Mouse (Mus musculus): Measurements from ENCODE around the gene Rnf157. TPM values are rescaled to one million over a fixed set of nuclear protein-coding genes. Genes with fewer than 3 reads are reported as not detected.

Rnf157 gene
- total RNA-seq, 1 experiment = 3.7 TPM

DNA sequence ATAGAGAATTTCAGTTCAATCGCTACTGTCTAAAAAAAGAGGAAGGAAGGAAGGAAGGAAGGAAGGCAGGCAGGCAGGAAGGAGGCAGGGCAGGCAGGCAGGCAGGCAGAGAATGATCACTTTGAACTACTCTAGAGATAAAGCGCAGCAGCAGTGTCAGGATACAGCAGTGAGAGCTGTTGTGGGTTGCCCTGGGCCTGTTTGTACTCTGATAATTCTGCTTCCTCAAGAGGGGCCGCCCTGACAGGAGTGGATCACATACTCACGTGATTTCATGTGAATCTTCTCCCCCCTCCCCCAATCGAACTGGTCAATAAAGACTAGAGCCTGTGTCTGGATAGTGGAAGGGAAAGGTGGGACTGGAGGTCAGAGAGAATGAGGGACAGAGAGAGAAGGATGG lies 43.2 kb downstream of the Rnf157 start:
- peaks cover 0 to 10% of the 10 kb centered on the region in 2 experiments; a peak in 2 of 4 replicates for H3K4me1 ChIP-seq (ENCODE audit: control insufficient read depth in 2 of 2, insufficient read depth in 2 of 2, low read length in 2 of 2, poor library complexity in 1 of 2)
- H3K9me3 ChIP-seq (ENCODE audit: control insufficient read depth, insufficient read depth, low read depth, low read length) = no peaks in the 10 kb centered on the region
- H3K9ac ChIP-seq (ENCODE audit: insufficient read depth, low read depth, low read length, poor library complexity, severe bottlenecking) = no peak overlapping the region
- no peak for DNase-seq (ENCODE audit: low read depth, low spot score)
- H3K27ac ChIP-seq (ENCODE audit: insufficient read depth, low read depth, low read length, poor library complexity, severe bottlenecking) = peak overlapping the region; percentile 2; the same call in 1 of the 2 replicates
- in situ Hi-C loops (cut with MboI; ENCODE audit: low sequenced_read_pairs in 2 of 2, unreplicated experiment in 2 of 2) = no loop called here
- no peaks in the 10 kb centered on the region for H3K36me3 ChIP-seq (ENCODE audit: control insufficient read depth, insufficient read depth, low read length, poor library complexity, severe bottlenecking)
- TF ChIP-seq HCFC1 (IDR thresholded peaks at IDR 0.05; ENCODE audit: borderline replicate concordance, insufficient read depth, low read length) (no peak), ZNF384 (IDR thresholded peaks at IDR 0.05; ENCODE audit: low read depth, low read length) (no peak), MAFK (IDR thresholded peaks at IDR 0.05; ENCODE audit: insufficient read depth, low read depth, low read length) (no peak), CHD2 (IDR thresholded peaks at IDR 0.05; ENCODE audit: low read depth, low read length) (no peak), ZC3H11A (IDR thresholded peaks at IDR 0.05; ENCODE audit: borderline replicate concordance, low read depth, low read length) (no peak)
- no peak overlapping the region for H3K4me3 ChIP-seq (ENCODE audit: insufficient read depth in 1 of 2, low read depth in 1 of 2, low read length in 2 of 2, poor library complexity in 1 of 2, severe bottlenecking in 1 of 2)

DNA sequence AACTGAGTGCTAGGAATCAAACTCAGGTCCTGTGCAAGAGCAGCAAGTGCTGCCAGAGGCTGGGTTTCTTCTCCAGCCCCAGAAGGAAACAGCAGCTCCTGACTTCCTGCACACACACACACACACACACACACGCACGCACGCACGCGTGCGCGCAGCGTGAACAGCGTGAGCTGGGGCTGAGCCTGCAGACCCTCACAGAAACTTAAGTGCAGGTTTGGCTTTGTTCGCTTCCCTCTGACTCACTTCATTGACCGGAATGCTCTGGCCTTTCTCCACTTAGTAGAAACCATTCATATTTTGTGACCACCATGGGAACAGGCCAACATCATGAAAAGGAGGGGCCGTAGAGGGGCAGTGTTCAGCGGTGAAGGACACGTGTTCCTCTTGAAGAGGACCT lies 43.8 kb downstream of the Rnf157 start:
- no peaks in the 10 kb centered on the region for H3K9me3 ChIP-seq (ENCODE audit: control insufficient read depth, insufficient read depth, low read depth, low read length)
- DNase-seq (ENCODE audit: low read depth, low spot score) = no peak
- H3K9ac ChIP-seq (ENCODE audit: insufficient read depth, low read depth, low read length, poor library complexity, severe bottlenecking) = no peak overlapping the region
- H3K4me1 ChIP-seq (ENCODE audit: control insufficient read depth in 2 of 2, insufficient read depth in 2 of 2, low read length in 2 of 2, poor library complexity in 1 of 2) = peaks cover 0 to 8% of the 10 kb centered on the region in 2 experiments; a peak in 2 of 4 replicates
- in situ Hi-C loops (cut with MboI; ENCODE audit: low sequenced_read_pairs in 2 of 2, unreplicated experiment in 2 of 2) = no loop called here
- H3K4me3 ChIP-seq (ENCODE audit: insufficient read depth in 1 of 2, low read depth in 1 of 2, low read length in 2 of 2, poor library complexity in 1 of 2, severe bottlenecking in 1 of 2) = no peak overlapping the region
- no peaks in the 10 kb centered on the region for H3K36me3 ChIP-seq (ENCODE audit: control insufficient read depth, insufficient read depth, low read length, poor library complexity, severe bottlenecking)
- no peak for TF ChIP-seq ZC3H11A (IDR thresholded peaks at IDR 0.05; ENCODE audit: borderline replicate concordance, low read depth, low read length)
- no peak for TF ChIP-seq MAFK (IDR thresholded peaks at IDR 0.05; ENCODE audit: insufficient read depth, low read depth, low read length)
- no peak for TF ChIP-seq CHD2 (IDR thresholded peaks at IDR 0.05; ENCODE audit: low read depth, low read length)
- no peak for TF ChIP-seq HCFC1 (IDR thresholded peaks at IDR 0.05; ENCODE audit: borderline replicate concordance, insufficient read depth, low read length)
- no peak for TF ChIP-seq ZNF384 (IDR thresholded peaks at IDR 0.05; ENCODE audit: low read depth, low read length)
- H3K27ac ChIP-seq (ENCODE audit: insufficient read depth, low read depth, low read length, poor library complexity, severe bottlenecking) = no peak overlapping the region

DNA sequence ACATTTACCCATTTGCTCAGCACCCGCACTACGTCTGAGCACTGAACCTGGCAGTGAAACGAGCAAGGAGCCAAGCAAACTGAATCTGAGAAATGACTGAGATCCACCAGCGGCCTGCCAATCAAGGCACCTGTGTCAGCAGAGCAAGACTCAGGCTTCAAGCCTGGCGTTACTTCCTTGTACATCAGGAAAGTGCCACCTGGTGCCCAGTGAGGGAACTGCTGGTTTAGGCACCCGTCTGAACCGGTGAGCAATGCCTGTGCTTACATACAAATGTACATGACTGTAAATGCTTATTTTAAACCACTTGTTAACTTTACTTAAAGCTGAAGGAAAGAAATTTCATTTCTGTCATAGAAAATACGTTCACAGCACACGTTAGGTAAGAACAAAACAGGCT lies 44.7 kb downstream of the Rnf157 start:
- Histone ChIP-seq H3K36me3 (ENCODE audit: control insufficient read depth, insufficient read depth, low read length, poor library complexity, severe bottlenecking) (no peaks in the 10 kb centered on the region), H3K27ac (ENCODE audit: insufficient read depth, low read depth, low read length, poor library complexity, severe bottlenecking) (no peak overlapping the region), H3K9me3 (ENCODE audit: control insufficient read depth, insufficient read depth, low read depth, low read length) (no peaks in the 10 kb centered on the region), H3K4me1 (ENCODE audit: control insufficient read depth in 2 of 2, insufficient read depth in 2 of 2, low read length in 2 of 2, poor library complexity in 1 of 2) (peaks cover 0 to 8% of the 10 kb centered on the region in 2 experiments; a peak in 2 of 4 replicates), H3K4me3 (ENCODE audit: insufficient read depth in 1 of 2, low read depth in 1 of 2, low read length in 2 of 2, poor library complexity in 1 of 2, severe bottlenecking in 1 of 2) (no peak overlapping the region), H3K9ac (ENCODE audit: insufficient read depth, low read depth, low read length, poor library complexity, severe bottlenecking) (no peak overlapping the region)
- DNase-seq (ENCODE audit: low read depth, low spot score) = peak; percentile 80
- in situ Hi-C loops (cut with MboI; ENCODE audit: low sequenced_read_pairs in 2 of 2, unreplicated experiment in 2 of 2) = no loop called here
- TF ChIP-seq MAFK (IDR thresholded peaks at IDR 0.05; ENCODE audit: insufficient read depth, low read depth, low read length) (0 out of 2 replicates have a peak, but pooled peaks have one; percentile 43), HCFC1 (IDR thresholded peaks at IDR 0.05; ENCODE audit: borderline replicate concordance, insufficient read depth, low read length) (no peak), CHD2 (IDR thresholded peaks at IDR 0.05; ENCODE audit: low read depth, low read length) (no peak), ZC3H11A (IDR thresholded peaks at IDR 0.05; ENCODE audit: borderline replicate concordance, low read depth, low read length) (peak; percentile 73; the same call in 1 of the 2 replicates), ZNF384 (IDR thresholded peaks at IDR 0.05; ENCODE audit: low read depth, low read length) (no peak)

DNA sequence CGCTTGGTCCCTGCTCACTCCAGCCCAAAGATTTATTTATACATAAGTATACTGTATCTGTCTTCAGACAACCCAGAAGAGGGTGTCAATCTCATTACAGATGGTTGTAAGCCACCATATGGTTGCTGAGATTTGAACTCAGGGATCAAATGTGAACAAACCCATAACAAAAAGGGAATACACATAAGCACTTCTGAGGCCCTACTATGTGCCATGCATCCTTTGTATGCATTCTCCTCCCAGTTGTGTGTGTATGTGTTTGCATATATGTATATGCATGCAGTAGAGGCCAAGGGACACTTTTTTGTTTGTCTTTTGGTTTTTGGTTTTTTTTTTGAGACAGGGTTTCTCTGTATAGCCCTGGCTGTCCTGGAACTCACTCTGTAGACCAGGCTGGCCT lies 46.2 kb downstream of the Rnf157 start:
- peaks cover 0 to 8% of the 10 kb centered on the region in 2 experiments; a peak in 2 of 4 replicates for H3K4me1 ChIP-seq (ENCODE audit: control insufficient read depth in 2 of 2, insufficient read depth in 2 of 2, low read length in 2 of 2, poor library complexity in 1 of 2)
- no peak overlapping the region for H3K27ac ChIP-seq (ENCODE audit: insufficient read depth, low read depth, low read length, poor library complexity, severe bottlenecking)
- no peak for TF ChIP-seq CHD2 (IDR thresholded peaks at IDR 0.05; ENCODE audit: low read depth, low read length)
- no peak for TF ChIP-seq ZNF384 (IDR thresholded peaks at IDR 0.05; ENCODE audit: low read depth, low read length)
- no peak for TF ChIP-seq MAFK (IDR thresholded peaks at IDR 0.05; ENCODE audit: insufficient read depth, low read depth, low read length)
- TF ChIP-seq ZC3H11A (IDR thresholded peaks at IDR 0.05; ENCODE audit: borderline replicate concordance, low read depth, low read length) = no peak
- TF ChIP-seq HCFC1 (IDR thresholded peaks at IDR 0.05; ENCODE audit: borderline replicate concordance, insufficient read depth, low read length) = no peak
- no peaks in the 10 kb centered on the region for H3K36me3 ChIP-seq (ENCODE audit: control insufficient read depth, insufficient read depth, low read length, poor library complexity, severe bottlenecking)
- in situ Hi-C loops (cut with MboI; ENCODE audit: low sequenced_read_pairs in 2 of 2, unreplicated experiment in 2 of 2) = no loop called here
- no peaks in the 10 kb centered on the region for H3K9me3 ChIP-seq (ENCODE audit: control insufficient read depth, insufficient read depth, low read depth, low read length)
- DNase-seq (ENCODE audit: low read depth, low spot score) = no peak
- no peak overlapping the region for H3K9ac ChIP-seq (ENCODE audit: insufficient read depth, low read depth, low read length, poor library complexity, severe bottlenecking)
- H3K4me3 ChIP-seq (ENCODE audit: insufficient read depth in 1 of 2, low read depth in 1 of 2, low read length in 2 of 2, poor library complexity in 1 of 2, severe bottlenecking in 1 of 2) = no peak overlapping the region

Measured in ES-E14 (cell line).